Mouse (Mus musculus) ZHBTc4 (cell line): ENCODE results near the gene Coasy.

Experiments
- DNase-seq: peaks from one replicate; pipeline ENCODE4 v3.0.0-alpha.2; 2011; ENCODE audit warnings: low read depth, low spot score

Coasy gene

GRCm38 (mm10) chr11:101062971-101063675, 19.2 kb upstream of the Coasy start:
- DNase-seq: no peak

GRCm38 (mm10) chr11:101063676-101064327, 18.6 kb upstream of the Coasy start:
- DNase-seq: peak; percentile 60

- DNase-seq: no peak
Observed at GRCm38 (mm10) chr11:101064462-101064861, 17.9 kb upstream of the Coasy start.

GRCm38 (mm10) chr11:101065002-101065401, 17.4 kb upstream of the Coasy start:
- no peak for DNase-seq

- peak; percentile 95 for DNase-seq
Observed at GRCm38 (mm10) chr11:101066549-101067412, 15.6 kb upstream of the Coasy start.

GRCm38 (mm10) chr11:101069391-101070188, 12.8 kb upstream of the Coasy start, which contains the start of gene Naglu:
Gene Naglu (plus strand): TSS chr11:101070012.
- peak; percentile 87 for DNase-seq

- no peak for DNase-seq
Observed at GRCm38 (mm10) chr11:101070189-101070527, 12.2 kb upstream of the Coasy start.

GRCm38 (mm10) chr11:101070987-101071386, 11.4 kb upstream of the Coasy start:
- DNase-seq: no peak

- DNase-seq: no peak
Observed at GRCm38 (mm10) chr11:101071810-101072428, 10.4 kb upstream of the Coasy start.

GRCm38 (mm10) chr11:101078121-101078520, 4.2 kb upstream of the Coasy start, which contains the start of gene Hsd17b1:
Gene Hsd17b1 (plus strand): TSS chr11:101078411.
- no peak for DNase-seq

- DNase-seq: peak; percentile 70
Observed at GRCm38 (mm10) chr11:101079746-101080145, 2.6 kb upstream of the Coasy start.

GRCm38 (mm10) chr11:101080421-101080820, 1.9 kb upstream of the Coasy start:
- DNase-seq: no peak

GRCm38 (mm10) chr11:101081659-101082058, 706 bp upstream of the Coasy start:
- no peak for DNase-seq

GRCm38 (mm10) chr11:101083083-101083697, 825 bp downstream of the Coasy start:
- no peak for DNase-seq

- DNase-seq: no peak
Observed at GRCm38 (mm10) chr11:101084246-101084645, 1.9 kb downstream of the Coasy start.

GRCm38 (mm10) chr11:101084811-101085210, 2.4 kb downstream of the Coasy start:
- DNase-seq: no peak

GRCm38 (mm10) chr11:101085617-101086322, 3.4 kb downstream of the Coasy start:
- no peak for DNase-seq

GRCm38 (mm10) chr11:101086323-101086674, 3.9 kb downstream of the Coasy start:
- DNase-seq: no peak

GRCm38 (mm10) chr11:101086756-101087681, 4.7 kb downstream of the Coasy start, which contains the start of gene Mlx:
Gene Mlx (plus strand): TSS chr11:101087277.
- peak; percentile 95 for DNase-seq
